Mouse (Mus musculus): ENCODE results near the gene Klk1b8.
"Not testable (repeated sequence)": the region's sequence is repeated elsewhere in the genome, so short reads cannot be mapped to it uniquely, and the experiment has no call there.

Gene Klk1b8

GRCm38 (mm10) chr7:43995577-43995976 lies 45.1 kb downstream of the Klk1b8 start, which contains the start of gene Klk1b11:
Klk1b11 (plus strand) TSS chr7:43995877.
- not testable (repeated sequence) for DNase-seq (ENCODE audit: low spot score)

Measured in layer of hippocampus, adult 11-12 months (tissue).